Mouse (Mus musculus) spleen, postnatal 36 days (tissue): ENCODE measurements around the gene Cd200r1.
A peak's percentile ranks its signal among the peaks of the same experiment; 100 is the strongest.
"Not testable (repeated sequence)": the region's sequence is repeated elsewhere in the genome, so short reads cannot be mapped to it uniquely, and the experiment has no call there.

Source experiments
- DNase-seq, 2 experiments: peaks; one replicate each; pipeline ENCODE4 v3.0.0; 2022; ENCODE audit warnings: low spot score in 2 of 2, mixed read lengths in 1 of 2

The Cd200r1 gene

GRCm38 (mm10) chr16:44766320-44766892 lies 870 bp downstream of the Cd200r1 start:
- DNase-seq = no peak

- DNase-seq = no peak
Observed at GRCm38 (mm10) chr16:44767506-44767905, 2.0 kb downstream of the Cd200r1 start.

DNA sequence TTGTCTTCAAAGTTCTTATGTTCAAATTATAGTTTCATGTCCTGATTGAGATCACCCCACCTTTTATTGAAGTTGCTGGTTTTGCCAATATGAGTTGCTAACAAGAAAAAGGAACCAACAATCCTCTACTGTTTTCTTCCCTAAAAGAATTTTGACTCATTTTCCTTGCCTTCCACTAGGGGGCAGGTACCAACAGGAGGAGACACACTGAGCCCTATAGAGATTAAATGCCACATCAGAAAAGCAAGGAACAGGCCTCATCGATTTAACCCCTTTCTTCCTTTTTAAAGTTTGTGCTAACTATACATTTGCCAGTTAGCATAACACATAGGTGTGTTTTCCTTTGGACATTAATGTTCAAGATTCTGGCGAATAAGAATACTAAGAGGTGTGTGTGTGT lies 2.4 kb downstream of the Cd200r1 start:
- peak in 1 of 2 experiments; percentile 25 for DNase-seq

DNA sequence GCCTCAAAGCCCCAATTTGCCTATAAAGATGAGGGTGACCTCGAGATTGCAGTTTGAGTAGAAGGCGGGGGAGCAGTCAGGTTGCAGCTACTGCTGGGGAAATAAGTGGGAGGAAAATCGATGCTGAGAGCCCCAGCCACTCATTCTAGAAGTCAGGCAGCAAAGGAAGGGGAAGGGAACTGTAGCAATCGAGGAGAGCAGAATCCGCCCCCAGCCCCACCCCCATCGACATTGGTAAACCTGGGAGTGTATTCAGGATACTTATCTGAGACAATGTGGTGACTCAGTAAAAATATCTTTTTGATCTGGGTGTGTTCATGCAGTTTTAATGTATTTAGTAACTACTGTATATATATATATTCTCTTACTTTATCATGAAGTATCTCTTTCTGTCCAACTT lies 7.0 kb downstream of the Cd200r1 start:
- no peak for DNase-seq

- no peak for DNase-seq
Observed at GRCm38 (mm10) chr16:44773673-44774072, 8.1 kb downstream of the Cd200r1 start.

- DNase-seq = no peak
Observed at GRCm38 (mm10) chr16:44774201-44774600, 8.7 kb downstream of the Cd200r1 start.

- peak; percentile 35 to 41 for DNase-seq
Observed at GRCm38 (mm10) chr16:44778538-44779147, 13.1 kb downstream of the Cd200r1 start.

GRCm38 (mm10) chr16:44779494-44779893 lies 14.0 kb downstream of the Cd200r1 start:
- no peak for DNase-seq

GRCm38 (mm10) chr16:44780751-44781150 lies 15.2 kb downstream of the Cd200r1 start:
- no peak for DNase-seq

DNA sequence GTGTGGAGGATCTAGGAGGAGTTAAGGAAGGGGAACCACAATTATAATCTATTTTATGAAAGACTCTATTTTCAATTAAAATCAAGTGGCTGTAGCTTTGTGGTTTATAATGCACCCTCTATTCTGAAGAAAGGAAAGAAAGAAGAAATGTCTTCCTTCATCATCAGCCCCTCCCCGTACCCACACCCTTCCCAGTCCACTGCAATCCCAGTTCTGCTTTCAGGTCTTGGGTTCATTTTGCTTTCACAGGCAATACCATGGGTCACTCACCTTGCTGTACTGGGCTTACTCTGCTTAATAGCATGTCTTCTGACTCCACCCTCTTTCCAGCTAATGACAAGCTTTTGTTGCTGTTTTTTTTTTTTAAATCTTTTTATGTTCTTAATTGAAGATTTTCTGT lies 21.4 kb downstream of the Cd200r1 start:
- no peak for DNase-seq

- DNase-seq = no peak
Observed at GRCm38 (mm10) chr16:44794416-44794815, 28.9 kb downstream of the Cd200r1 start.

GRCm38 (mm10) chr16:44805976-44806375 lies 40.4 kb downstream of the Cd200r1 start:
- no peak for DNase-seq

DNA sequence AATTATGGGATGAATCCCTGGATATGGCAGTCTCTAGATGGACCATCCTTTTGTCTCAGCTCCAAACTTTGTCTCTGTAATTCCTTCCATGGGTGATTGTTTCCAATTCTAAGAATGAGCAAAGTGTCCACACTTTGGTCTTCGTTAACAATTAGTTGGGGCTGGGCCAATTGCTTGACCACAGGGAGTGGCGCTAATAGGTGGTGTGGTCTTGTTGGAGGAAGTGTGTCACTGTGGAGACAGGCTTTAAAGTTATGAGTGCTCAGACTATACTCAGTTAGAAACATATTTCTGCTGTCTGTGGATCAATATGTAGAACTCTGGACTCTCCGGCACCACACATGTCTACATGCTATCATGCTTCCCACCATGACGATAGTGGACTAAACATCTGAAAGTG lies 44.7 kb downstream of the Cd200r1 start:
- DNase-seq = not testable (repeated sequence)

GRCm38 (mm10) chr16:44811544-44811943 lies 46.0 kb downstream of the Cd200r1 start, which contains the start of gene Cd200r4:
Gene Cd200r4, plus strand, starts transcription at chr16:44811733.
- DNase-seq = no peak

DNA sequence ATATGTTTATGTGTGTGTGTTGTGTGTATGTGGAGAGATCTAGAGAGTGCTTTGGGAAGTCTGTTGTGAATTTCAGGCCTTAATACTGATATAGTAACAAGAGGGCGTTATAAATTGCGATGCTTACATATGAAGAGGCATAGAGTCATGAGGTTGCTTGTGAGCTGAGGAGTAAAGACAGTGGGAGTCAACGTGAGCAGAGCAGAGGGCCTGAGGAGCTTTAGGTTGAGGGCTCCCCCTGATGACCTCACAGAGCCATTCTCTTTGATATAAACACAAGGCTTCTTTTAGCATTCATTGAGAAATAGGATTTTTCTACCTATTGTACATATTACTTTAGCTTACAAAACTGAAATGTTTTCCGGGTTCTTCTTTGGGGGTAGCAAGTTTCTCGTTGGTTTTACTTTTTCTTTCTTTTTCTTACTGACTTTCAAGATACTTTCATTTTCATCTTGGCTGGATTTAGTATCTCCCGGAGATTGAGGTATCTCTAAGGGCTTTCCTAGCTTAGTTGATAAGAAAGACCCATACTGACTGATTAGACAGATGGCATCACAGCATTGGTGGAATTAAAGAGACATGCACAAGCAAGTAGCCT lies 47.0 kb downstream of the Cd200r1 start:
- DNase-seq = no peak

GRCm38 (mm10) chr16:44818010-44818409 lies 52.5 kb downstream of the Cd200r1 start:
- no peak for DNase-seq

GRCm38 (mm10) chr16:44820545-44820944 lies 55.0 kb downstream of the Cd200r1 start:
- no peak for DNase-seq

- DNase-seq = no peak
Observed at GRCm38 (mm10) chr16:44832286-44832685, 66.8 kb downstream of the Cd200r1 start.

DNA sequence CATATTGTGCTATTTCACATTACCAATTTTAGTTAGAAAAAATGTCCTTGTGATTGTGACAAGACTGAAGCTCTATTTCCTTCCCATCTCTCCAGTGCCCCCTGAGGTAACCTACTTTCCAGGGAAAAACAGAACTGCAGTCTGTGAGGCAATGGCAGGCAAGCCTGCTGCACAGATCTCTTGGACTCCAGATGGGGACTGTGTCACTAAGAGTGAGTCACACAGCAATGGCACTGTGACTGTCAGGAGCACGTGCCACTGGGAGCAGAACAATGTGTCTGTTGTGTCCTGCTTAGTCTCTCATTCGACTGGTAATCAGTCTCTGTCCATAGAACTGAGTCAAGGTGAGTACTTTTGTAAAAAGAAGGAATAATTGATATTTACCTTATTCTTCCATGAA lies 67.7 kb downstream of the Cd200r1 start:
- not testable (repeated sequence) for DNase-seq
